Mouse (Mus musculus): ENCODE results near the gene Pnpla7. TPM values are rescaled to one million over a fixed set of nuclear protein-coding genes. Genes with fewer than 3 reads are reported as not detected.
A peak's percentile ranks its signal among the peaks of the same experiment; 100 is the strongest.

Pnpla7 gene
- polyA plus RNA-seq, 1 experiment from 2014 or later, result 3.1 TPM

GRCm38 (mm10) chr2:25072398-25072797, 96.6 kb downstream of the Pnpla7 start:
- H3K9me3 ChIP-seq (ENCODE audit: control insufficient read depth, low read length), result no peaks in the 10 kb centered on the region
- H3K9ac ChIP-seq (ENCODE audit: low read length), result no peak overlapping the region
- 93% methylated on average over 4 of the region's 4 CpGs for WGBS
- no peak overlapping the region for H3K27ac ChIP-seq (ENCODE audit: low read depth, low read length)
- no peaks in the 10 kb centered on the region for H3K27me3 ChIP-seq (ENCODE audit: control insufficient read depth, insufficient read depth, low read length)
- DNase-seq (ENCODE audit: low spot score, missing footprints), result no peak
- H3K4me1 ChIP-seq (ENCODE audit: control insufficient read depth, insufficient read depth, low read length), result no peaks in the 10 kb centered on the region
- no peak overlapping the region for H3K4me3 ChIP-seq (ENCODE audit: low read depth, low read length)
- no peak overlapping the region for H3K4me2 ChIP-seq
- no peaks in the 10 kb centered on the region for H3K36me3 ChIP-seq (ENCODE audit: control insufficient read depth, insufficient read depth, low read length)
- ATAC-seq (ENCODE audit: low FRiP score), result no peak

- Histone ChIP-seq H3K4me1 (ENCODE audit: control insufficient read depth, insufficient read depth, low read length) (no peaks in the 10 kb centered on the region), H3K27me3 (ENCODE audit: control insufficient read depth, insufficient read depth, low read length) (no peaks in the 10 kb centered on the region), H3K4me3 (ENCODE audit: low read depth, low read length) (no peak overlapping the region), H3K27ac (ENCODE audit: low read depth, low read length) (no peak overlapping the region), H3K9me3 (ENCODE audit: control insufficient read depth, low read length) (no peaks in the 10 kb centered on the region), H3K4me2 (no peak overlapping the region), H3K36me3 (ENCODE audit: control insufficient read depth, insufficient read depth, low read length) (no peaks in the 10 kb centered on the region), H3K9ac (ENCODE audit: low read length) (no peak overlapping the region)
- no peak for ATAC-seq (ENCODE audit: low FRiP score)
- 75% methylated on average over 4 of the region's 4 CpGs for WGBS
- no peak for DNase-seq (ENCODE audit: low spot score, missing footprints)
These were observed 99.7 kb downstream of the Pnpla7 start for GRCm38 (mm10) chr2:25075506-25075905.

GRCm38 (mm10) chr2:25078967-25079366, 103.1 kb downstream of the Pnpla7 start:
- 84% methylated on average over 1 of the region's 1 CpGs for WGBS
- no peak for ATAC-seq (ENCODE audit: low FRiP score)

GRCm38 (mm10) chr2:25080076-25080475, 104.2 kb downstream of the Pnpla7 start, which contains the start of gene Entpd8:
Gene Entpd8 (plus strand): TSS chr2:25080304.
- 55% methylated on average over 5 of the region's 5 CpGs for WGBS
- H3K9me3 ChIP-seq (ENCODE audit: control insufficient read depth, low read length), result no peaks in the 10 kb centered on the region
- no peaks in the 10 kb centered on the region for H3K27me3 ChIP-seq (ENCODE audit: control insufficient read depth, insufficient read depth, low read length)
- H3K4me3 ChIP-seq (ENCODE audit: low read depth, low read length), result no peak within 1 kb of the TSS
- no peaks in the 10 kb centered on the region for H3K36me3 ChIP-seq (ENCODE audit: control insufficient read depth, insufficient read depth, low read length)
- no peak within 1 kb of the TSS for H3K4me2 ChIP-seq
- H3K9ac ChIP-seq (ENCODE audit: low read length), result no peak within 1 kb of the TSS
- ATAC-seq (ENCODE audit: low FRiP score) (no peak), DNase-seq (ENCODE audit: low spot score, missing footprints) (no peak)
- H3K4me1 ChIP-seq (ENCODE audit: control insufficient read depth, insufficient read depth, low read length), result no peaks in the 10 kb centered on the region
- no peak within 1 kb of the TSS for H3K27ac ChIP-seq (ENCODE audit: low read depth, low read length)

More at GRCm38 (mm10) chr2:25078967-25079366, 103.1 kb downstream of the Pnpla7 start:
- no peak overlapping the region for H3K27ac ChIP-seq (ENCODE audit: low read depth, low read length)
- H3K36me3 ChIP-seq (ENCODE audit: control insufficient read depth, insufficient read depth, low read length), result no peaks in the 10 kb centered on the region
- H3K9me3 ChIP-seq (ENCODE audit: control insufficient read depth, low read length), result no peaks in the 10 kb centered on the region
- no peaks in the 10 kb centered on the region for H3K4me1 ChIP-seq (ENCODE audit: control insufficient read depth, insufficient read depth, low read length)
- no peak overlapping the region for H3K4me2 ChIP-seq
- H3K9ac ChIP-seq (ENCODE audit: low read length), result no peak overlapping the region
- H3K4me3 ChIP-seq (ENCODE audit: low read depth, low read length), result no peak overlapping the region
- no peak for DNase-seq (ENCODE audit: low spot score, missing footprints)
- H3K27me3 ChIP-seq (ENCODE audit: control insufficient read depth, insufficient read depth, low read length), result no peaks in the 10 kb centered on the region

GRCm38 (mm10) chr2:25083697-25084096, 107.9 kb downstream of the Pnpla7 start:
- Histone ChIP-seq H3K36me3 (ENCODE audit: control insufficient read depth, insufficient read depth, low read length) (no peaks in the 10 kb centered on the region), H3K4me3 (ENCODE audit: low read depth, low read length) (no peak overlapping the region), H3K9ac (ENCODE audit: low read length) (no peak overlapping the region), H3K27me3 (ENCODE audit: control insufficient read depth, insufficient read depth, low read length) (no peaks in the 10 kb centered on the region), H3K4me2 (no peak overlapping the region), H3K9me3 (ENCODE audit: control insufficient read depth, low read length) (no peaks in the 10 kb centered on the region), H3K4me1 (ENCODE audit: control insufficient read depth, insufficient read depth, low read length) (no peaks in the 10 kb centered on the region), H3K27ac (ENCODE audit: low read depth, low read length) (no peak overlapping the region)
- ATAC-seq (ENCODE audit: low FRiP score) (no peak), DNase-seq (ENCODE audit: low spot score, missing footprints) (no peak)
- 82% methylated on average over 4 of the region's 4 CpGs for WGBS

- no peak overlapping the region for H3K27ac ChIP-seq (ENCODE audit: low read depth, low read length)
- 91% methylated on average over 5 of the region's 5 CpGs for WGBS
- no peak for DNase-seq (ENCODE audit: low spot score, missing footprints)
- no peak overlapping the region for H3K4me2 ChIP-seq
- no peaks in the 10 kb centered on the region for H3K4me1 ChIP-seq (ENCODE audit: control insufficient read depth, insufficient read depth, low read length)
- no peaks in the 10 kb centered on the region for H3K36me3 ChIP-seq (ENCODE audit: control insufficient read depth, insufficient read depth, low read length)
- H3K9ac ChIP-seq (ENCODE audit: low read length), result no peak overlapping the region
- H3K27me3 ChIP-seq (ENCODE audit: control insufficient read depth, insufficient read depth, low read length), result no peaks in the 10 kb centered on the region
- no peaks in the 10 kb centered on the region for H3K9me3 ChIP-seq (ENCODE audit: control insufficient read depth, low read length)
- H3K4me3 ChIP-seq (ENCODE audit: low read depth, low read length), result no peak overlapping the region
- ATAC-seq (ENCODE audit: low FRiP score), result no peak
These were observed 109.7 kb downstream of the Pnpla7 start for GRCm38 (mm10) chr2:25085571-25085970.

GRCm38 (mm10) chr2:25087842-25088241, 112.0 kb downstream of the Pnpla7 start:
- no peak for ATAC-seq (ENCODE audit: low FRiP score)
- H3K4me3 ChIP-seq (ENCODE audit: low read depth, low read length), result no peak overlapping the region
- no peak overlapping the region for H3K9ac ChIP-seq (ENCODE audit: low read length)
- no peaks in the 10 kb centered on the region for H3K27me3 ChIP-seq (ENCODE audit: control insufficient read depth, insufficient read depth, low read length)
- no peaks in the 10 kb centered on the region for H3K9me3 ChIP-seq (ENCODE audit: control insufficient read depth, low read length)
- WGBS, result 98% methylated on average over 2 of the region's 2 CpGs
- no peak overlapping the region for H3K4me2 ChIP-seq
- H3K36me3 ChIP-seq (ENCODE audit: control insufficient read depth, insufficient read depth, low read length), result no peaks in the 10 kb centered on the region
- no peak overlapping the region for H3K27ac ChIP-seq (ENCODE audit: low read depth, low read length)
- no peak for DNase-seq (ENCODE audit: low spot score, missing footprints)
- H3K4me1 ChIP-seq (ENCODE audit: control insufficient read depth, insufficient read depth, low read length), result no peaks in the 10 kb centered on the region

- no peaks in the 10 kb centered on the region for H3K36me3 ChIP-seq (ENCODE audit: control insufficient read depth, insufficient read depth, low read length)
- H3K9ac ChIP-seq (ENCODE audit: low read length), result no peak overlapping the region
- H3K9me3 ChIP-seq (ENCODE audit: control insufficient read depth, low read length), result no peaks in the 10 kb centered on the region
- DNase-seq (ENCODE audit: low spot score, missing footprints) (no peak), ATAC-seq (ENCODE audit: low FRiP score) (no peak)
- no peaks in the 10 kb centered on the region for H3K4me1 ChIP-seq (ENCODE audit: control insufficient read depth, insufficient read depth, low read length)
- H3K4me3 ChIP-seq (ENCODE audit: low read depth, low read length), result no peak overlapping the region
- 87% methylated on average over 3 of the region's 3 CpGs for WGBS
- H3K27ac ChIP-seq (ENCODE audit: low read depth, low read length), result no peak overlapping the region
- no peaks in the 10 kb centered on the region for H3K27me3 ChIP-seq (ENCODE audit: control insufficient read depth, insufficient read depth, low read length)
- H3K4me2 ChIP-seq, result no peak overlapping the region
These were observed 112.8 kb downstream of the Pnpla7 start for GRCm38 (mm10) chr2:25088636-25089035.

GRCm38 (mm10) chr2:25094785-25095108, 118.9 kb downstream of the Pnpla7 start:
- 41% methylated on average over 17 of the region's 17 CpGs for WGBS
- Histone ChIP-seq H3K9ac (ENCODE audit: low read length) (no peak overlapping the region), H3K9me3 (ENCODE audit: control insufficient read depth, low read length) (no peaks in the 10 kb centered on the region), H3K36me3 (ENCODE audit: control insufficient read depth, insufficient read depth, low read length) (no peaks in the 10 kb centered on the region), H3K4me3 (ENCODE audit: low read depth, low read length) (no peak overlapping the region), H3K27ac (ENCODE audit: low read depth, low read length) (no peak overlapping the region), H3K4me2 (peak overlapping the region; percentile 19), H3K4me1 (ENCODE audit: control insufficient read depth, insufficient read depth, low read length) (peaks cover 6% of the 10 kb centered on the region), H3K27me3 (ENCODE audit: control insufficient read depth, insufficient read depth, low read length) (peaks cover 3% of the 10 kb centered on the region)
- no peak for DNase-seq (ENCODE audit: low spot score, missing footprints)
- no peak for ATAC-seq (ENCODE audit: low FRiP score)

All from midbrain, embryonic 11.5 days (tissue).